ENCODE assay signal across 8 mouse cellular contexts in genomic region chr9:108082988-108083431, GRCm38 (mm10). TPM values are rescaled to one million over a fixed set of nuclear protein-coding genes. Genes with fewer than 3 reads are reported as not detected.
A peak's percentile ranks its signal among the peaks of the same experiment; 100 is the strongest.
DNase-seq lines count a peak whose midpoint lies in the region; ATAC-seq and TF ChIP-seq lines count a peak whose summit lies in the region.

TSS of gene Rnf123 (minus strand) at chr9:108083346.

- TF ChIP-seq POLR2A in brain, embryonic 14.5 days (IDR thresholded peaks at IDR 0.05; ENCODE audit: borderline replicate concordance, extremely low read depth, insufficient read depth, insufficient read length, poor library complexity, severe bottlenecking) = no peak

- peak within 1 kb of the TSS; percentile 23; the same call in 1 of the 2 replicates for H3K9ac ChIP-seq in lung, embryonic 14.5 days

- no peaks in the 10 kb centered on the region for H3K4me1 ChIP-seq in lung, embryonic 14.5 days (ENCODE audit: insufficient read depth)
- H3K4me1 ChIP-seq in midbrain, embryonic 10.5 days = peaks cover 35% of the 10 kb centered on the region

- H3K36me3 ChIP-seq in lung, embryonic 14.5 days (ENCODE audit: insufficient read depth) = peaks cover 42% of the 10 kb centered on the region
- H3K36me3 ChIP-seq in midbrain, embryonic 10.5 days = peaks cover 43% of the 10 kb centered on the region

- no peak for ATAC-seq in lung, embryonic 14.5 days (ENCODE audit: insufficient read depth)

- H3K27ac ChIP-seq in lung, embryonic 14.5 days (ENCODE audit: low read depth) = no peak within 1 kb of the TSS
- H3K27ac ChIP-seq in midbrain, embryonic 10.5 days (replicated peaks) = no peak within 1 kb of the TSS

- H3K4me3 ChIP-seq in lung, embryonic 14.5 days (ENCODE audit: low read depth, low read length) = peak within 1 kb of the TSS; percentile 14
- H3K4me3 ChIP-seq in midbrain, embryonic 10.5 days = peak within 1 kb of the TSS; percentile 21

- WGBS in lung, embryonic 14.5 days = 25% methylated on average over 12 of the region's 12 CpGs
- WGBS in large intestine, adult 2 months = 25% methylated on average over 12 of the region's 12 CpGs
- WGBS in midbrain, embryonic 10.5 days = 36% methylated on average over 12 of the region's 12 CpGs

- no peak for TF ChIP-seq CTCF in lung, embryonic 14.5 days (IDR thresholded peaks at IDR 0.05; ENCODE audit: low read depth)
- TF ChIP-seq CTCF in brain, embryonic 14.5 days (IDR thresholded peaks at IDR 0.05; ENCODE audit: borderline replicate concordance, extremely low read depth, insufficient read depth, insufficient read length) = no peak

- no peaks in the 10 kb centered on the region for H3K9me3 ChIP-seq in lung, embryonic 14.5 days (ENCODE audit: low read depth, low read length)
- H3K9me3 ChIP-seq in midbrain, embryonic 10.5 days (replicated peaks) = no peaks in the 10 kb centered on the region

- peaks cover 26% of the 10 kb centered on the region for H3K27me3 ChIP-seq in lung, embryonic 14.5 days (ENCODE audit: insufficient read depth, low read length)
- peaks cover 53% of the 10 kb centered on the region for H3K27me3 ChIP-seq in midbrain, embryonic 10.5 days (ENCODE audit: low read depth, poor library complexity, severe bottlenecking)

- H3K4me2 ChIP-seq in lung, embryonic 14.5 days = peak within 1 kb of the TSS; percentile 45

- no peak for DNase-seq in lung, embryonic 14.5 days
- DNase-seq in lung, postnatal 14 days = no peak
- no peak for DNase-seq in brain, embryonic 14.5 days (ENCODE audit: low read depth)
- no peak for DNase-seq in gonadal fat pad, adult 2 months (ENCODE audit: low read depth)
- no peak for DNase-seq in large intestine, adult 2 months (ENCODE audit: low read depth, low spot score)
- DNase-seq in midbrain, embryonic 10.5 days (ENCODE audit: low spot score) = no peak
- DNase-seq in right cerebral cortex, adult 2 months (ENCODE audit: low spot score in 2 of 2) = no peak
- DNase-seq in retina, embryonic 14.5 days (ENCODE audit: low spot score) = no peak

RNA-seq across cellular contexts. Expression of gene Rnf123, which starts in this region (rescaled TPM):
- polyA plus RNA-seq in lung, embryonic 14.5 days (2014; fragmentation: Nextera tagmentation; extraction: Ambion mirVana) = 27.9 and 30.9 TPM in 2 replicates
- polyA plus RNA-seq in brain, embryonic 14.5 days (2012; rRNA removed) = 93.3 and 93.5 TPM in 2 replicates
- polyA plus RNA-seq in gonadal fat pad, adult 2 months (2012; rRNA removed) = 69.5 and 90.7 TPM in 2 replicates
- polyA plus RNA-seq in large intestine, adult 2 months (2012; rRNA removed) = 47.7 and 86.0 TPM in 2 replicates
- 32.2 and 39.6 TPM in 2 replicates for polyA plus RNA-seq in midbrain, embryonic 10.5 days (2016; fragmentation: Nextera tagmentation; extraction: Ambion mirVana)
